Mouse (Mus musculus) B cell, adult 62 days (primary cell): ENCODE measurements around the gene Stambpl1. TPM values are rescaled to one million over a fixed set of nuclear protein-coding genes. Genes with fewer than 3 reads are reported as not detected.

Experiments used
- total RNA-seq: library from RNA; stranded (reverse); gene quantifications from 4 replicates; pipeline ENCODE4 v1.2.4, GENCODE M21; 2023

The Stambpl1 gene
- 37.2 to 42.8 TPM (median 38.7 TPM) in 4 replicates for total RNA-seq

DNA sequence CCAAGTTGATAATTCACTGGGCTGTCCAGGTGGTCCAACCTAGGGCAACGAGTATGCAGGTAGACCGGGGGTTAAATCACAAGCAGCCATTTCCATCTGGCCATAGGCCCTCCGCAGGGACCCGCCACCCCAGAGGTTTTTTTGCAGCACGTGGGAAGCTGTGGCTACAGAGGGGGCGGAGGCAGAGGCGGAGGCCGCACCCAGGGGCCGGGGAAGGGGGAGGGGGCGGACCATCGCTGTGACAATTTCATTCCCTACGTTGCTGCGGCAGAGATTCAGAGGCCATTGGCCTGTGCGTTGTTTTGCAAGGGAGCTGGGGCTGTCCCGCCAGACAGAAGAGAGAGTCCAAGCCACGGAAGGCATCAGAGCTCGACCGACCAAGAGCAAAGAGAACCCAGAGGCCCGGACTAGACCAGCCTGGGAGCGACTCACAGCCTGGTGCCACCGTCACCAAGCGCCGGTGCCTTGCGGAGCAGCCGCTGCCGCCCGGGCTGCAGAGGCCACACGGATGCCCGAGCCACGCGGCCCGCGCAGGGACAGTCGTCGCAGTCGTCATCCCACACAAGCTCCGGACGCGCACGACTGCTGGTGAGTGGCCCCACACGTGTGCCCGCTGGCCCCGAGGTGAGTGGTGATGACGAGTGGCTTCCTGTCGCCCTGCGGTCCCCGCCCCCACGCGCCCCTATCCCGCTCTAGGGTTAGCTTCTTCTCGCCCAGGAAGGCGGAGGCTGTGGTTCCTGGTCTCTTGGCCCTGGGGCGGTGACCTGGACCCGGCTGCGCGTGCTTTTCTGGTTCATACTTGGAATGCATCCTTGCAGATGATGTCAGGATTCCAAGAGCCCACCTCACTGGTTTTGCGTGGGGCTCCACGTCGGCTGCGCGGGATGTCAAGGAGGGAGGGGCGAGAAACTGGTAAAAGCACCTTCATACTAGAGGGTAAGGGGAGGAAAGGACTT, at the start of gene Stambpl1:
TSS of gene Stambpl1 (plus strand) at position 222 of the 956 bp plus-strand sequence.

GRCm38 (mm10) chr19:34165891-34166290, 26.1 kb upstream of the Stambpl1 start, which contains the start of gene Ankrd22:
Gene Ankrd22, minus strand, starts transcription at chr19:34166053.

GRCm38 (mm10) chr19:34254880-34255681, 63.1 kb downstream of the Stambpl1 start, which contains the start of gene Acta2:
Gene Acta2, minus strand, starts transcription at chr19:34255590.

Other genes starting within 250 kb of the Stambpl1 start
- not detected in 4 replicates for gene Lipf, start 231.0 kb upstream of the Stambpl1 start, total RNA-seq
- not detected in 4 replicates for gene Lipk, start 183.9 kb upstream of the Stambpl1 start, total RNA-seq
- gene Lipn, start 124.9 kb upstream of the Stambpl1 start, total RNA-seq = not detected in 4 replicates
- not detected in 4 replicates for gene Lipm, start 91.3 kb upstream of the Stambpl1 start, total RNA-seq
- 0.33 to 0.58 TPM (median 0.45 TPM) in 4 replicates for gene Ankrd22, start 26.2 kb upstream of the Stambpl1 start, total RNA-seq
- gene Acta2, start 63.4 kb downstream of the Stambpl1 start, total RNA-seq = 0.27 to 1.1 TPM (median 0.35 TPM) in 4 replicates
- 2.6 to 4.1 TPM (median 3.2 TPM) in 4 replicates for gene Fas, start 98.4 kb downstream of the Stambpl1 start, total RNA-seq